Mouse (Mus musculus) spleen, adult 2 months (tissue): ENCODE results near the gene Foxo1. TPM values are rescaled to one million over a fixed set of nuclear protein-coding genes. Genes with fewer than 3 reads are reported as not detected.

Experiments used
- DNase-seq, 2 experiments: peaks; one replicate each; pipeline versions ENCODE4 v3.0.0 to v3.0.0-alpha.2; 2012 to 2021; ENCODE audit warnings: low spot score in 2 of 2, low read depth in 1 of 2
- H3K27ac ChIP-seq: fragments of 200-500 bp; 2 replicates; pipeline ENCODE4 v1.5.1; 2012; ENCODE audit warnings: low read length, inconsistent platforms; ENCODE audit not compliant: insufficient read depth
- H3K27me3 ChIP-seq: fragments of 200-500 bp; 2 replicates; pipeline ENCODE4 v1.6.1; 2012; ENCODE audit warnings: mild to moderate bottlenecking, moderate library complexity, low read length, inconsistent platforms; ENCODE audit not compliant: control insufficient read depth, insufficient read depth
- H3K36me3 ChIP-seq: fragments of 200-500 bp; 2 replicates; pipeline ENCODE4 v1.6.1; 2012; ENCODE audit warnings: mild to moderate bottlenecking, low read length, inconsistent platforms; ENCODE audit not compliant: control insufficient read depth, insufficient read depth
- H3K4me1 ChIP-seq: fragments of 200-500 bp; 2 replicates; pipeline ENCODE4 v1.6.1; 2011; ENCODE audit warnings: inconsistent platforms; ENCODE audit not compliant: control insufficient read depth, insufficient read depth, insufficient read length
- H3K4me3 ChIP-seq: fragments of 200-500 bp; 2 replicates; pipeline ENCODE4 v1.5.1; 2011; ENCODE audit warnings: mild to moderate bottlenecking, inconsistent platforms; ENCODE audit not compliant: insufficient read depth, insufficient read length; ENCODE audit errors: extremely low read depth
- CTCF ChIP-seq: fragments of 200-500 bp; IDR thresholded peaks from 2 replicates; pipeline ENCODE4 v1.5.1; 2011; ENCODE audit warnings: mild to moderate bottlenecking, inconsistent platforms; ENCODE audit not compliant: insufficient read depth, insufficient read length, insufficient replicate concordance; ENCODE audit errors: extremely low read depth
- POLR2A ChIP-seq: fragments of 200-500 bp; IDR thresholded peaks from 2 replicates; pipeline ENCODE4 v1.6.1; 2011; ENCODE audit warnings: low read depth, low read length, inconsistent platforms
- WGBS: fragments of 180-500 bp; shearing (Covaris S2); methylation state at CpG from one replicate; pipeline ENCODE4 v1.1.7; 2018; 5-methylcytosine and 5-hydroxymethylcytosine counted together
- polyA plus RNA-seq: library from polyadenylated mRNA; depleted of rRNA; stranded (reverse); fragments of >200 nt; gene quantifications from 2 replicates; pipeline ENCODE4 v1.2.3, GENCODE M21; 2012

The Foxo1 gene
- polyA plus RNA-seq, 1 experiment = 21.3 TPM

GRCm38 (mm10) chr3:52303301-52303700, 35.2 kb downstream of the Foxo1 start:
- Histone ChIP-seq H3K4me3 (no peak overlapping the region), H3K27me3 (no peaks in the 10 kb centered on the region), H3K27ac (no peak overlapping the region), H3K36me3 (no peaks in the 10 kb centered on the region), H3K4me1 (peaks cover 30% of the 10 kb centered on the region)
- no peak for TF ChIP-seq CTCF
- no peak for TF ChIP-seq POLR2A
- 76% methylated on average over 5 of the region's 5 CpGs for WGBS
- DNase-seq = no peak

GRCm38 (mm10) chr3:52308586-52309321, 40.6 kb downstream of the Foxo1 start:
- Histone ChIP-seq H3K4me1 (peaks cover 10% of the 10 kb centered on the region), H3K27me3 (no peaks in the 10 kb centered on the region), H3K4me3 (no peak overlapping the region), H3K36me3 (no peaks in the 10 kb centered on the region), H3K27ac (no peak overlapping the region)
- TF ChIP-seq CTCF = no peak
- no peak for TF ChIP-seq POLR2A
- DNase-seq = no peak
- 41% methylated on average over 5 of the region's 5 CpGs for WGBS

DNA sequence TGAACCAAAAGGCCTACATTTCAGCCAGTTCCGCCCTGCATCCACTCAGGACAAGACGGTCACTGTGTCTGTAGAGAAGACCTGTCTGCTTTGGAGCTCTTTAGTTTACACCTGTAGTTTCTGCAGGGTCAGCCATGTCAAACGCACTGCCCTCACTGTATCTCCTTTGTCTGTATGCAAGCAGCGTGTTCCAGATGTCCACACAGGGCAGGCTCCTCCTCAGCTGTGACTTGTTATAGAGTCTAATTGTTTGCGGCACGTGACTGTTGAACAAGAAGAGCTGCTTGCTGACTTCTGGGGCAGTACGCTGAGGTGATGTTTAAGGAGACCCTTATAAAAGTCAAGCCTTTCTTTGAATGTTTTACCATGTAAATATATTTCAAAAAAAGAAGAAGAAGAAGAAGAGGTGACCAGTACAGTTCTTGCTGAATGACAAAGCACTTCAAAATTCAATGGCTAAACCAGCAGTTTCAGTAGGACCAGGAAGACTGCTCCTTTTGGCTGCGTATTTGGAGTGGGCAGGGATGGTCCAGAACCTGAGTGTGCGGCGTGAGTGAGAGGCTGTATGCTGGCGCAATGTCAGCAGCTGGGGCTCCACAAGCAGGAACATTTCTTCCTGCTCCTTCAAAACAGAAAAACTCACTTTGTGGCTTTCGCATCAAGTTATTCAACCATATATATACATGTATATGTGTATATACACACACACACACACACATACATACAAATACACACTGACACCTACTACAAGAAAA, 52.6 kb downstream of the Foxo1 start:
- Histone ChIP-seq H3K27ac (no peak overlapping the region), H3K4me1 (peaks cover 27% of the 10 kb centered on the region; the same call in 1 of the 2 replicates), H3K27me3 (no peaks in the 10 kb centered on the region), H3K4me3 (no peak overlapping the region), H3K36me3 (peaks cover 2% of the 10 kb centered on the region; the same call in 1 of the 2 replicates)
- no peak for DNase-seq
- TF ChIP-seq CTCF = no peak
- no peak for TF ChIP-seq POLR2A
- 90% methylated on average over 12 of the region's 12 CpGs for WGBS

- no peak overlapping the region for H3K27ac ChIP-seq
- H3K4me3 ChIP-seq = no peak overlapping the region
Measured at GRCm38 (mm10) chr3:52322401-52323385, 54.6 kb downstream of the Foxo1 start.

GRCm38 (mm10) chr3:52325006-52325405, 56.9 kb downstream of the Foxo1 start:
- Histone ChIP-seq H3K4me3 (no peak overlapping the region), H3K27me3 (no peaks in the 10 kb centered on the region), H3K27ac (no peak overlapping the region), H3K36me3 (peaks cover 2% of the 10 kb centered on the region; the same call in 1 of the 2 replicates), H3K4me1 (peaks cover 35% of the 10 kb centered on the region)
- WGBS = 89% methylated on average over 5 of the region's 5 CpGs
- DNase-seq = no peak
- TF ChIP-seq CTCF (no peak), POLR2A (no peak)

More at GRCm38 (mm10) chr3:52322401-52323385, 54.6 kb downstream of the Foxo1 start:
- H3K27me3 ChIP-seq = no peaks in the 10 kb centered on the region
- H3K36me3 ChIP-seq = peaks cover 2% of the 10 kb centered on the region; the same call in 1 of the 2 replicates
- 22% methylated on average over 9 of the region's 9 CpGs for WGBS
- no peak for DNase-seq
- peaks cover 35% of the 10 kb centered on the region for H3K4me1 ChIP-seq
- TF ChIP-seq CTCF = no peak
- TF ChIP-seq POLR2A = no peak

DNA sequence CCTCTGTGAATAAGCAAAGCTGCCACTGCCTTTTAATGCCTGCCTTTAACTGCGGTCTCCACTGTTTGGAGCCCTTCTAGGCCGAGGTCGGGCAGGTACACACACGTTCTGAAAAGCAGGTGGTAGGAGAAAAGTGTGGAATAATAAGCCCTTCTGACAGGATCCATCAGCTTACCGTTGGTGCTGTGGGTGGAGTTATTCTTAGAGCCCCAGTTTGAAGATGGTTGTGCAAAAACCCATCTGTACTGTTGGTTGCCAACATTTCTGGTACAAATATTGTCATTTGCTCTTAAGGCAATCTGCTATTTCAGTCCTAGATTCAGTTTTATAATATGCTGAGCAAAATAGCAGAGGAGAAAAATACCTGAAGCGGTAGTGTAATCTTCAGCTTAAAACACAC, 58.6 kb downstream of the Foxo1 start:
- no peak overlapping the region for H3K4me3 ChIP-seq
- DNase-seq = no peak
- H3K36me3 ChIP-seq = no peaks in the 10 kb centered on the region
- peaks cover 37% of the 10 kb centered on the region for H3K4me1 ChIP-seq
- H3K27ac ChIP-seq = no peak overlapping the region
- TF ChIP-seq CTCF = no peak
- no peak for TF ChIP-seq POLR2A
- WGBS = 91% methylated on average over 6 of the region's 6 CpGs
- H3K27me3 ChIP-seq = no peaks in the 10 kb centered on the region
